Mouse (Mus musculus) embryonic fibroblast, embryonic 13.5 days (primary cell): Measurements from ENCODE around the gene Higd1c.
"Not testable (repeated sequence)": the region's sequence is repeated elsewhere in the genome, so short reads cannot be mapped to it uniquely, and the experiment has no call there.

ENCODE experiments used
- CTCF ChIP-seq: IDR thresholded peaks from 2 replicates; pipeline ENCODE4 v1.5.1; 2011; ENCODE audit warnings: mild to moderate bottlenecking, control low read depth, low read length, moderate library complexity, borderline replicate concordance; ENCODE audit not compliant: insufficient read depth
- POLR2A ChIP-seq: IDR thresholded peaks from 2 replicates; pipeline ENCODE4 v1.6.1; 2011; ENCODE audit warnings: low read depth, mild to moderate bottlenecking, control low read depth, low read length, moderate library complexity

GRCm38 (mm10) chr15:100377847-100378505, 13.6 kb downstream of the Higd1c start:
- not testable (repeated sequence) for TF ChIP-seq POLR2A, CTCF
